Mouse (Mus musculus) C2C12 (cell line): ENCODE data around the gene Foxn1. TPM values are rescaled to one million over a fixed set of nuclear protein-coding genes. Genes with fewer than 3 reads are reported as not detected.

Experiments
- H3K27me3 ChIP-seq: one replicate; pipeline ENCODE4 v1.6.1; 2011; ENCODE audit not compliant: control insufficient read depth, insufficient read depth, insufficient read length
- H3K36me3 ChIP-seq: one replicate; pipeline ENCODE4 v1.6.1; 2011; ENCODE audit not compliant: control insufficient read depth, insufficient read depth
- H3K4me3 ChIP-seq: one replicate; pipeline ENCODE4 v1.5.1; 2011; ENCODE audit warnings: mild to moderate bottlenecking, control low read depth; ENCODE audit not compliant: poor library complexity, insufficient read depth, severe bottlenecking
- H3K79me2 ChIP-seq: one replicate; pipeline ENCODE4 v1.6.1; 2011; ENCODE audit not compliant: control insufficient read depth, insufficient read depth
- H3K79me3 ChIP-seq: one replicate; pipeline ENCODE4 v1.6.1; 2011; ENCODE audit warnings: low read depth, control low read depth
- H3ac ChIP-seq: one replicate; pipeline ENCODE3; 2011; ENCODE audit warnings: low read depth; ENCODE audit not compliant: control insufficient read depth, insufficient read length
- CEBPB ChIP-seq: IDR thresholded peaks from one replicate; pipeline ENCODE4 v1.6.1; 2011; ENCODE audit warnings: low read depth, mild to moderate bottlenecking, control low read depth, moderate library complexity
- CTCF ChIP-seq: IDR thresholded peaks from one replicate; pipeline ENCODE4 v1.5.1; 2011; ENCODE audit not compliant: control insufficient read depth, insufficient read depth, insufficient read length
- FOSL1 ChIP-seq: IDR thresholded peaks from one replicate; pipeline ENCODE4 v1.8.0; 2011; ENCODE audit warnings: mild to moderate bottlenecking, low read length; ENCODE audit not compliant: poor library complexity, insufficient read depth, severe bottlenecking
- MAX ChIP-seq: IDR thresholded peaks from one replicate; pipeline ENCODE4 v1.6.1; 2011; ENCODE audit warnings: mild to moderate bottlenecking, control low read depth
- MYOD1 ChIP-seq: IDR thresholded peaks from one replicate; pipeline ENCODE4 v1.6.1; 2011; ENCODE audit warnings: low read depth; ENCODE audit not compliant: control insufficient read depth, insufficient read length
- MYOG ChIP-seq: IDR thresholded peaks from one replicate; pipeline ENCODE4 v1.6.1; 2011; ENCODE audit not compliant: control insufficient read depth, insufficient read length; ENCODE audit errors: extremely low read depth
- USF1 ChIP-seq: IDR thresholded peaks from one replicate; pipeline ENCODE4 v1.6.1; 2011; ENCODE audit warnings: low read depth, mild to moderate bottlenecking, control low read depth, moderate library complexity
- polyA plus RNA-seq: library from polyadenylated mRNA; unstranded; fragments of >200 nt; fragmentation: generic; extraction: Trizol; gene quantifications from one replicate; pipeline ENCODE4 v1.2.1, GENCODE M21; 2012; ENCODE audit warnings: missing spikeins

Gene Foxn1
- polyA plus RNA-seq, 1 experiment = 0.39 TPM

DNA sequence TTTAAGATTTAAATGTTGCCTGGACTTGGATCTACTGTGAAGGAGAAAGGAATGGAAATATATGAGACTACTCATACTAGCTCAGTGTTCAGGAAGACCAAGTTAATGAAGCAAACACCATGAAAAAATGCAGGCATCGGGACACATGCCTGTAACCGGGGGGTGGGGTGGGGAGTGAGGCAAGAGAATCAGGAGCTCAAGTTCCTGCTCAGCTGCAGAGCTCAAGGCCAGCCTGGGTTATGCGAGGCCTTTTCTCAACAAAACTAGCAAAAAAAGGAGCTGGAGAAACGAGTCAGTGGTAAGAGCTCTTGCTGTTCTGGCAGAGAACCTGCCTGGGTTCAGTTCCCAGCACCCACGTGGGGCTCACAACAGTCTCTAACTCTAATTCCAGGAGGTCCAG is 52.4 kb downstream of the Foxn1 start:
- Histone ChIP-seq H3K79me2 (no peaks in the 10 kb centered on the region), H3K79me3 (peaks cover 2% of the 10 kb centered on the region), H3ac (no peak overlapping the region), H3K4me3 (no peak overlapping the region), H3K36me3 (peaks cover 26% of the 10 kb centered on the region), H3K27me3 (no peaks in the 10 kb centered on the region)
- no peak for TF ChIP-seq CEBPB
- TF ChIP-seq MYOD1 = no peak
- no peak for TF ChIP-seq FOSL1
- TF ChIP-seq CTCF = no peak
- no peak for TF ChIP-seq USF1
- no peak for TF ChIP-seq MYOG
- TF ChIP-seq MAX = no peak

DNA sequence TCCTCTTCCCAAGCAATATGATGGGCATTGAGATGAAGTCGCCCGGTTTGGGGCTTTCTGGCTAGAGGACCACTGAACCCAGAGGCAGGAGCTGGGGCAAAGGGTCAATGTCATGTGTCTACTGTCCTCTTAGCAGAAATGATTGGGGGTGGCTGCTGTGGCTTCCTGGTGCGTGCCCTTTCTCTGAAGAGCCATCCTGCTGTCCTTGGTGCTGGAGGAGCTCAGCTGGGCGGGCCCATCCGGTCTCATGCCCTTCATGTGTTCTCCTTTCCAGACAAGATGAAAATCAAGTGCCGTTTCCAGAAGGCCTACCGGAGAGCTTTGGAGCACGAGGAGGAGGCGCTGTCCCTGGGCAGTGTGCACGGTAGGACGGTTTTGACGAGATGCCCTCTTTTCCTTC is 53.7 kb downstream of the Foxn1 start:
- H3K27me3 ChIP-seq = no peaks in the 10 kb centered on the region
- H3K4me3 ChIP-seq = no peak overlapping the region
- H3K36me3 ChIP-seq = peaks cover 20% of the 10 kb centered on the region
- H3K79me2 ChIP-seq = no peaks in the 10 kb centered on the region
- peaks cover 2% of the 10 kb centered on the region for H3K79me3 ChIP-seq
- TF ChIP-seq USF1 (no peak), MYOG (no peak), MYOD1 (no peak), FOSL1 (no peak), CTCF (no peak)
- no peak overlapping the region for H3ac ChIP-seq

DNA sequence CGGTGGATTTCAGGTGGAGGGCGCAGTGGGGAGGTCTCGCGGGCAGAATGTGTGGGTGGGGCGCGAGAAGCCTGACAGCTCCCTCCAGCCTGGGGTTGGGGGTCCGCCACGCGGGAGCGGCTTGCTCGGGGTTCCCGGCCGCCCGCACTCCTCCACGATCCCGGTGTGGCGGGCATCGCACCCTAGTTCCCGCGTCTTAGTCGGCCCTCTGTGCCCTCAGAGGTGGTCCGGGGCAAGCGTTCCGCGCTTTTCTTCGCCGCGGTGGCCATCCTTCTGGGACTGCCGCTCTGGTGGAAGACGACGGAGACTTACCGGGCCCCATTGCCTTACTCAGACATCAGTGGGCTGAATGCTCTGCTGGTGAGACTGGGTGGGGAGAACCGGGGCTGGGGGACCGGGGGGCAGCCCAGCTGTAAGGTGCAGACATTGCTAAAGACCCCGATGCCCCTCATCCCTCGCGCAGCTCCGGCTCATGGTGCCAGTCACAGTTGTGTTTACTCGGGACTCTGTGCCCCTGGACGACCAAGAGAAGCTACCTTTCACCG is 57.8 kb downstream of the Foxn1 start:
- H3K36me3 ChIP-seq = peaks cover 12% of the 10 kb centered on the region
- no peaks in the 10 kb centered on the region for H3K79me2 ChIP-seq
- peaks cover 2% of the 10 kb centered on the region for H3K79me3 ChIP-seq
- peak overlapping the region; percentile 61 for H3ac ChIP-seq
- H3K4me3 ChIP-seq = peak overlapping the region; percentile 82
- TF ChIP-seq CEBPB (no peak), MYOG (no peak), CTCF (no peak), USF1 (no peak), MAX (no peak), FOSL1 (no peak), MYOD1 (no peak)
- H3K27me3 ChIP-seq = no peaks in the 10 kb centered on the region

DNA sequence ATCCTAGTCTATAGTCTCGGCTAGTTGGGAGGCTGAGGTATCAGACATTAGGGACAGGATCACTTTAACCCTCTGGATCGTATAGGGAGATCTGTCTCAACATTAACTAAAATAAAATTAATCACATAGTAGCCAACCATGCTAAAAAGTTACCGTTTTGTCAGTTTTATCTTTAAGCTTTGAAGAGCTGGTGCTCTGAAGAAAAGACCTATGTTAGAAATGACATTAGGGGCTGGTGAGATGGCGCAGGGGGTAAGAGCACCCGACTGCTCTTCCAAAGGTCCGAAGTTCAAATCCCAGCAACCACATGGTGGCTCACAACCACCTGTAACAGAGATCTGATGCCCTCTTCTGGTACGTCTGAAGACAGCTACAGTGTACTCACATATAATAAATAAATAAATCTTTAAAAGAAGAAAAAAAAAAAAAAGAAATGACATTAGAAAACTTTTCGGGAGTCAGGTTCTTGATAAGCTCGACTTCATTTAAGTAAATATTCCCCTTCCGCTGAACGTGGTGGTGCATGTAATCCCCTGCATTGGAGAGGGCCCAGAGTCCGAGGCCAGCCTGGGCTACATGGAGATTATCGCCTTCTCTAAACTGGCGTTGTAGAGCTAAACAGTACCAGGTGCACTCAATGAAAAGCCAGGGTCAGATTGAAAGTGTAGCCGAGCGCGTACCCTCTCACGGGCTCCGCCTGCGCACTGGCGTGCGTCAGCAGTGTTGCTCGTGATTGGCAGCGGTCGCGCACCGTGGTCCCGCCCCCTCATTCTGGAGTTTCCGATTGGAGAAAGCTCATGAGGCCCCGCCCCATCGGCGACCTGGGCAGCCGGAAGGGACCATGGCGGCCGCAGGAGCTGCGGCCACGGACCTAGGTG is 58.5 kb downstream of the Foxn1 start, which contains the start of gene Pigs:
TSS of gene Pigs (plus strand) at position 782 of the 878 bp plus-strand sequence.
- Histone ChIP-seq H3K79me3 (peaks cover 2% of the 10 kb centered on the region), H3K27me3 (no peaks in the 10 kb centered on the region), H3K4me3 (peak within 1 kb of the TSS; percentile 82), H3K36me3 (peaks cover 9% of the 10 kb centered on the region), H3ac (peak within 1 kb of the TSS; percentile 61), H3K79me2 (no peaks in the 10 kb centered on the region)
- TF ChIP-seq USF1 (no peak), CEBPB (no peak), FOSL1 (no peak), MYOD1 (no peak), MAX (no peak), CTCF (no peak), MYOG (no peak)

DNA sequence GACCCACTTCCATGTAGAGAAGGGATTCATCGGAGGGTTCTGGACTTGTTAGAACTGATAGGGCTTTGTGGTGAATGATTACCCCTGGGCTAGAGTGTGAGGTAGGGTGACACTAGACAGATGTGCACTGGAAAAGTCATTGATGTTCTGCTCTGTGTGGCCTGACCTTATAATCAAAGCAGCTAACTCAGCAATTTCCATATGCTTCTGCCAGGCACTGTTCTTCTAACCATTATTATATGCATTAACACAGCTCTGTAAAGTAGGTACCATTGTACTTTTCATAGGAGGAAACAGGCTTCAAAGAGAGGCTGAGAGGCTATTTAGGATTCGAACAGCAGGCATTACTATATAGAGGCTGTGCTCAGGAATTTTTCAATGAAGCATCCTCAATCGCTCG is 59.1 kb downstream of the Foxn1 start:
- Histone ChIP-seq H3K79me2 (no peaks in the 10 kb centered on the region), H3K4me3 (no peak overlapping the region), H3K79me3 (peaks cover 2% of the 10 kb centered on the region), H3K36me3 (peaks cover 13% of the 10 kb centered on the region), H3ac (no peak overlapping the region), H3K27me3 (no peaks in the 10 kb centered on the region)
- TF ChIP-seq MAX (no peak), FOSL1 (no peak), CEBPB (no peak), USF1 (no peak), MYOD1 (no peak), CTCF (no peak), MYOG (no peak)

DNA sequence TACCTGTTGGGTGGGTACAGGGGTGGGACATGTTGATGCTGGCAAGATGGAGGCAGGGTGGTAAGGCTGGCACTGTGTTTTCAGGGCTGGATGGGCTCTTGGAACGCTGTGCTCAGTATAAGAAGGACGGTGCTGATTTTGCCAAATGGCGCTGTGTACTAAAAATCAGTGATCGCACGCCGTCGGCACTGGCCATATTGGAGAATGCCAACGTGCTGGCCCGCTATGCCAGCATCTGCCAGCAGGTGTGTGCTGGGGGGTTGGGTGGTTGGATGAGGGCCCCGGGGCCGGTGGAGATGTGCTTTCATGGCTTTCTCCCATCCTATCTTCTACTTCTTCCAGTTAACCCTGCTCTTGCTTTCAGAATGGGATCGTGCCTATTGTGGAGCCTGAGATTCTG is 61.4 kb downstream of the Foxn1 start:
- TF ChIP-seq USF1 (no peak), MYOD1 (no peak), MYOG (no peak), CTCF (no peak), MAX (no peak), FOSL1 (no peak), CEBPB (no peak)

More for the DNA sequence above, 61.4 kb downstream of the Foxn1 start:
- H3K27me3 ChIP-seq = no peaks in the 10 kb centered on the region
- peaks cover 36% of the 10 kb centered on the region for H3K36me3 ChIP-seq
- no peaks in the 10 kb centered on the region for H3K79me2 ChIP-seq
- no peak overlapping the region for H3ac ChIP-seq
- no peaks in the 10 kb centered on the region for H3K79me3 ChIP-seq
- H3K4me3 ChIP-seq = no peak overlapping the region
